Mouse (Mus musculus) megakaryocyte, embryonic 14.5 days (primary cell): ENCODE measurements at regions not wholly inside any gene's neighbourhood (a gene's known extent, or its start where the extent isn't known, plus 50 kb on each side); places are given as distances from the start of the nearest gene placed in this dataset.
A peak's percentile ranks its signal among the peaks of the same experiment; 100 is the strongest.

Experiments used
- H3K27me3 ChIP-seq: replicated peaks from 2 replicates; pipeline ENCODE3; 2012; ENCODE audit warnings: inconsistent platforms
- H3K36me3 ChIP-seq: replicated peaks from 2 replicates; pipeline ENCODE3; 2012; ENCODE audit warnings: low read length, inconsistent platforms, mixed read lengths
- H3K4me1 ChIP-seq: 2 replicates; pipeline ENCODE4 v1.6.1; 2012; ENCODE audit warnings: inconsistent platforms
- H3K4me3 ChIP-seq: replicated peaks from 2 replicates; pipeline ENCODE3; 2012; ENCODE audit warnings: moderate library complexity, mild to moderate bottlenecking, inconsistent platforms
- H3K9me3 ChIP-seq: 2 replicates; pipeline ENCODE4 v1.6.1; 2012; ENCODE audit warnings: inconsistent platforms
- FLI1 ChIP-seq: IDR thresholded peaks from 2 replicates; pipeline ENCODE4 v1.6.1; 2012; ENCODE audit warnings: low read length, inconsistent platforms, mixed read lengths
- GATA1 ChIP-seq: IDR thresholded peaks from 3 replicates; pipeline ENCODE4 v1.6.1; 2012; ENCODE audit warnings: mixed read lengths, low read length, inconsistent platforms, borderline replicate concordance

DNA sequence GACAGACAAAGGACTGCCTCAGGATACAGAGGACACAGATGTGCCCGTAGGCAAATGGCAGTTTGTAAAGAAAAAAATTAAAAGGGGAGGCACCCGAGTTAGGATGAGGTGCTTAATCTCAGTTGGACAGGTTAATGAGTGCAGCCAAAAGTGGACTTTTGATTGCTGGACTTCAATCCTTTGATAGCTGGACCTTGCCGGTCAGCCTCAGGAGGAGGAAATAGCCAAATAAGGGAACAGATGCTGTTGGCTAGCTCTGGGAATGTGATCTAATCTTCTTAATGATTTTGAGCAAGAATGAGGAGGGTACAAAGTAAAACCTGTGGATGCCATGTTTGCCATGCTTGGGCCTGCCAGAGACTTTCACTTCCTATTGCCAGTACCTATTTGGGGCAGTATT is 103.5 kb upstream of the Ado start:
- Histone ChIP-seq H3K4me1 (peaks cover 5% of the 10 kb centered on the region; the same call in 1 of the 2 replicates), H3K36me3 (no peaks in the 10 kb centered on the region), H3K9me3 (peaks cover 46% of the 10 kb centered on the region), H3K27me3 (peaks cover 15% of the 10 kb centered on the region), H3K4me3 (no peak overlapping the region)
- TF ChIP-seq GATA1 (no peak), FLI1 (no peak)

- peaks cover 15% of the 10 kb centered on the region for H3K27me3 ChIP-seq
- H3K4me1 ChIP-seq = peaks cover 5% of the 10 kb centered on the region; the same call in 1 of the 2 replicates
- TF ChIP-seq GATA1 (no peak), FLI1 (no peak)
- H3K36me3 ChIP-seq = no peaks in the 10 kb centered on the region
- no peak overlapping the region for H3K4me3 ChIP-seq
- H3K9me3 ChIP-seq = peaks cover 46% of the 10 kb centered on the region
These were observed 102.6 kb upstream of the Ado start for GRCm38 (mm10) chr10:67651386-67651785.

DNA sequence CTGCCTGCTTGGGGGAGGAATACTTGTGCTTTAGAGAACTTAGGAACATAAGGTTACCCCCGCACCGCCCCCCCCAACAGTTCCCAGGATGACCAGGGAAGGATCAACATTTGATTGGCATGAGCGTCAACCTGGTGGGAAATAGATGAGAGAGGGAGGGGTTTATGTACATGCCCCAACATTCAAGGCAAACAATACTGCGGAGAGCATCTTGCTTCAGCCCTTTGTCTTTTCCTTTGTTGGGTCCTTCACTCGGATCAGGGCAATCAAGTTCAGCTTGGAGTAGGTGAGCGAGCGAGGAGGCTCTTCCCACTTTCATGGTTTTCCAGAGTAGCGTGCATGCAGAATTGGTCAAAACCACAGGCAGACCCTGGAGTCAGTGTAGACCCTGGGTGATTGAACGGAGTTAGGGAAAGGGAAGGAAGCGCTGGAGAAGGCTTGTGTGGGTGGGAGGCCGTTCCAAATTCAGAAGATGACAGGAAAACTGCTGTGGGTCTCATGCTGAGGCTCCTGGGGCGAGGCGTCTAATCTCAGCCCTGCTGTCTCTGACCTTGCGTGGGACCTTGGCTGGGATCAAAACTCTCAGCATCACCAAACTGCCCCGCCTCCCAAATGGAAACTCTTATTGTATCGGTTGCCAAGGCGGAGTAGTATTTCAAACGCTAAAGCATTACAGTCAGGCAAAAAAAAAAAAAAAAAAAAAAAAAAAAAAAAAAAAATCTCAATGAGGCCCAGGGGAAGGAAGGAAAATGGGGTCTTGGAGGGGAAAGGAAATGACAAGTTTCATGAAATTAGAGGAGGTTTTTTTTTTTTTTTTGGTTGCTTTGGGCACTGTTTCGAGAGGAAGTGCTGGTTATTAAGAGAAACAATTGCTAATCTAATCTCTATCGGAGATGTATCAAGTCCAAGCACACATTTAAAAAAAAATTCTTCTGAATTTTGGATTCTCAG is 99.3 kb upstream of the Ado start:
- H3K36me3 ChIP-seq = no peaks in the 10 kb centered on the region
- peak overlapping the region; percentile 85 for H3K4me3 ChIP-seq
- peaks cover 20% of the 10 kb centered on the region for H3K9me3 ChIP-seq
- H3K4me1 ChIP-seq = peaks cover 20% of the 10 kb centered on the region
- TF ChIP-seq FLI1 (no peak), GATA1 (no peak)
- H3K27me3 ChIP-seq = peaks cover 17% of the 10 kb centered on the region

GRCm38 (mm10) chr10:67646659-67647559 is 98.2 kb upstream of the Ado start:
- TF ChIP-seq FLI1 = no peak
- TF ChIP-seq GATA1 = no peak
- peaks cover 9% of the 10 kb centered on the region for H3K9me3 ChIP-seq
- H3K27me3 ChIP-seq = peaks cover 15% of the 10 kb centered on the region
- H3K4me1 ChIP-seq = peaks cover 20% of the 10 kb centered on the region
- H3K4me3 ChIP-seq = peak overlapping the region; percentile 80
- no peaks in the 10 kb centered on the region for H3K36me3 ChIP-seq

- TF ChIP-seq FLI1 = no peak
- TF ChIP-seq GATA1 = no peak
- Histone ChIP-seq H3K4me1 (peaks cover 20% of the 10 kb centered on the region), H3K9me3 (peaks cover 6% of the 10 kb centered on the region; the same call in 1 of the 2 replicates), H3K27me3 (peaks cover 15% of the 10 kb centered on the region), H3K36me3 (no peaks in the 10 kb centered on the region), H3K4me3 (no peak overlapping the region)
These were observed 97.1 kb upstream of the Ado start for GRCm38 (mm10) chr10:67645821-67646220.

- TF ChIP-seq GATA1 (no peak), FLI1 (no peak)
- Histone ChIP-seq H3K9me3 (peaks cover 6% of the 10 kb centered on the region; the same call in 1 of the 2 replicates), H3K36me3 (no peaks in the 10 kb centered on the region), H3K4me1 (peaks cover 20% of the 10 kb centered on the region), H3K4me3 (no peak overlapping the region), H3K27me3 (peaks cover 5% of the 10 kb centered on the region)
These were observed 95.5 kb upstream of the Ado start for GRCm38 (mm10) chr10:67644280-67644679.

- H3K4me1 ChIP-seq = peaks cover 20% of the 10 kb centered on the region
- H3K9me3 ChIP-seq = no peaks in the 10 kb centered on the region
- no peaks in the 10 kb centered on the region for H3K36me3 ChIP-seq
- TF ChIP-seq GATA1 (no peak), FLI1 (no peak)
- H3K4me3 ChIP-seq = peak overlapping the region; percentile 76
- H3K27me3 ChIP-seq = peaks cover 4% of the 10 kb centered on the region
These were observed 94.9 kb upstream of the Ado start for GRCm38 (mm10) chr10:67643685-67644084.

DNA sequence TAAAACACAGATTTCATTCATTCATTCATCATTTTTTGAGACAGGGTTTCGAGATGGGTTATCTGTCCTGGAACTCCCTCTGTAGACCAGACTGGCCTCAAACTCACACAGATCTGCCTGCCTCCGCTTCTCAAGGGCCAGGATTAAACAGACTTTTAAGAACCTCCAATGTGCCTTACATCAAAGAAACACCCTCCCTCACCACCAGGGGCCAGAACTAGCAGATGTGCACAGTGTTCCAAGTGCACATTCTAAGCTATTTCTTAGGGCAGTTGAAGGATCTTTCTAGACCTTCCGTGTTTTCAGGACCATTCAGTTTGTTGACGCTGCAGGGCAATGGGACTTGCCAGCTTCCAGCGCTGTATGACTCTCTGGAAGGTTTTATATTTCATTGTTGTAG is 88.6 kb upstream of the Ado start:
- no peaks in the 10 kb centered on the region for H3K27me3 ChIP-seq
- TF ChIP-seq GATA1 (no peak), FLI1 (no peak)

GRCm38 (mm10) chr10:67636569-67636968 is 87.8 kb upstream of the Ado start:
- Histone ChIP-seq H3K4me3 (peak overlapping the region; percentile 33), H3K27me3 (no peaks in the 10 kb centered on the region)
- TF ChIP-seq FLI1 = no peak

More for the DNA sequence above, 88.6 kb upstream of the Ado start:
- Histone ChIP-seq H3K4me1 (no peaks in the 10 kb centered on the region), H3K4me3 (no peak overlapping the region), H3K9me3 (peaks cover 8% of the 10 kb centered on the region), H3K36me3 (no peaks in the 10 kb centered on the region)

More at GRCm38 (mm10) chr10:67636569-67636968, 87.8 kb upstream of the Ado start:
- Histone ChIP-seq H3K9me3 (peaks cover 8% of the 10 kb centered on the region), H3K36me3 (no peaks in the 10 kb centered on the region), H3K4me1 (no peaks in the 10 kb centered on the region)
